Mouse (Mus musculus) MEL (cell line): ENCODE results near the gene Tbr1. TPM values are rescaled to one million over a fixed set of nuclear protein-coding genes. Genes with fewer than 3 reads are reported as not detected.

ENCODE experiments used
- DNase-seq: peaks from one replicate; pipeline ENCODE4 v3.0.0; 2011; ENCODE audit warnings: low read depth, low spot score
- H3K27ac ChIP-seq: 2 replicates; pipeline ENCODE4 v1.5.1; 2012; ENCODE audit warnings: low read depth, mild to moderate bottlenecking, control low read depth, low read length, moderate library complexity; ENCODE audit not compliant: control insufficient read depth
- H3K27me3 ChIP-seq, 2 experiments: fragments of 150-350 bp in 1 of 2; sonication (generic) in 1 of 2; 2 replicates each; pipeline ENCODE4 v1.6.1; 2012; ENCODE audit warnings: low read length in 2 of 2, mild to moderate bottlenecking in 2 of 2, improper control_type of control experiment in 1 of 2, moderate library complexity in 1 of 2; ENCODE audit not compliant: insufficient read depth in 2 of 2, control insufficient read depth in 1 of 2
- H3K36me3 ChIP-seq, 2 experiments: 2 replicates each; pipeline ENCODE4 v1.6.1; 2012 to 2014; ENCODE audit warnings: low read length in 2 of 2, improper control_type of control experiment in 1 of 2, inconsistent platforms in 1 of 2, mild to moderate bottlenecking in 1 of 2; ENCODE audit not compliant: insufficient read depth in 2 of 2, control insufficient read depth in 1 of 2
- H3K4me1 ChIP-seq, 2 experiments: fragments of 150-350 bp in 1 of 2; sonication (generic) in 1 of 2; 2 replicates each; pipeline ENCODE4 v1.6.1; 2012; ENCODE audit warnings: low read length in 2 of 2, improper control_type of control experiment in 1 of 2, mild to moderate bottlenecking in 1 of 2; ENCODE audit not compliant: insufficient read depth in 2 of 2, control insufficient read depth in 1 of 2
- H3K4me3 ChIP-seq, 2 experiments: fragments of 150-350 bp in 1 of 2; sonication (generic) in 1 of 2; 2 replicates each; pipeline ENCODE4 v1.5.1; 2012; ENCODE audit warnings: low read depth in 2 of 2, low read length in 2 of 2, mild to moderate bottlenecking in 2 of 2, moderate library complexity in 2 of 2, control low read depth in 1 of 2, improper control_type of control experiment in 1 of 2; ENCODE audit not compliant: control insufficient read depth in 1 of 2, insufficient read depth in 1 of 2
- H3K79me2 ChIP-seq: 2 replicates; pipeline ENCODE4 v1.6.1; 2012; ENCODE audit warnings: mild to moderate bottlenecking, low read length, moderate library complexity; ENCODE audit not compliant: control insufficient read depth, poor library complexity, insufficient read depth
- H3K9ac ChIP-seq: 2 replicates; pipeline ENCODE4 v1.6.1; 2012; ENCODE audit warnings: low read depth, mild to moderate bottlenecking, control low read depth, low read length, moderate library complexity; ENCODE audit not compliant: control insufficient read depth, poor library complexity, severe bottlenecking
- H3K9me3 ChIP-seq: fragments of 150-350 bp; sonication (generic); replicated peaks from 2 replicates; pipeline ENCODE4 v1.6.1; 2012; ENCODE audit warnings: mild to moderate bottlenecking, low read length, improper control_type of control experiment, moderate library complexity; ENCODE audit not compliant: insufficient read depth
- BHLHE40 ChIP-seq: IDR thresholded peaks from 2 replicates; pipeline ENCODE4 v1.6.1; 2012; ENCODE audit warnings: low read depth, mild to moderate bottlenecking, inconsistent platforms, low read length, improper control_type of control experiment, borderline replicate concordance
- CHD2 ChIP-seq: IDR thresholded peaks from 2 replicates; pipeline ENCODE4 v1.6.1; 2011; ENCODE audit warnings: low read length, improper control_type of control experiment
- CTCF ChIP-seq, 3 experiments: IDR thresholded peaks in 2 of 3; conservative IDR thresholded peaks in 1 of 3; 2 replicates each; pipeline ENCODE4 v1.5.1; 2011 to 2012; ENCODE audit warnings: low read length in 3 of 3, low read depth in 2 of 3, mild to moderate bottlenecking in 2 of 3, improper control_type of control experiment in 1 of 3, inconsistent platforms in 1 of 3, mixed read lengths in 1 of 3, moderate library complexity in 1 of 3; ENCODE audit not compliant: control insufficient read depth in 1 of 3, insufficient read depth in 1 of 3, poor library complexity in 1 of 3, severe bottlenecking in 1 of 3
- E2F4 ChIP-seq: IDR thresholded peaks from 2 replicates; pipeline ENCODE4 v1.6.1; 2011; ENCODE audit warnings: low read depth, low read length, improper control_type of control experiment, borderline replicate concordance
- ELF1 ChIP-seq: IDR thresholded peaks from 2 replicates; pipeline ENCODE4 v1.6.1; 2014; ENCODE audit warnings: low read depth, mild to moderate bottlenecking, inconsistent platforms, low read length, improper control_type of control experiment, moderate library complexity
- EP300 ChIP-seq, 2 experiments: IDR thresholded peaks; 2 replicates each; pipeline ENCODE4 v1.6.1; 2011; ENCODE audit warnings: improper control_type of control experiment in 2 of 2, low read length in 2 of 2, low read depth in 1 of 2, mild to moderate bottlenecking in 1 of 2
- GATA1 ChIP-seq: IDR thresholded peaks from 2 replicates; pipeline ENCODE4 v1.6.1; 2011; ENCODE audit warnings: low read depth, low read length, improper control_type of control experiment
- HCFC1 ChIP-seq: IDR thresholded peaks from 2 replicates; pipeline ENCODE4 v1.6.1; 2012; ENCODE audit warnings: low read depth, mild to moderate bottlenecking, inconsistent platforms, low read length, improper control_type of control experiment, moderate library complexity
- MAFK ChIP-seq: IDR thresholded peaks from 2 replicates; pipeline ENCODE4 v1.6.1; 2011; ENCODE audit warnings: low read depth, mild to moderate bottlenecking, low read length, improper control_type of control experiment, borderline replicate concordance
- MAX ChIP-seq: IDR thresholded peaks from 2 replicates; pipeline ENCODE4 v1.6.1; 2011; ENCODE audit warnings: low read length, improper control_type of control experiment
- MEF2A ChIP-seq: IDR thresholded peaks from 2 replicates; pipeline ENCODE4 v1.6.1; 2014; ENCODE audit warnings: low read depth, mild to moderate bottlenecking, inconsistent platforms, low read length, improper control_type of control experiment; ENCODE audit not compliant: poor library complexity, insufficient replicate concordance, severe bottlenecking; ENCODE audit errors: extremely low read depth
- MXI1 ChIP-seq: IDR thresholded peaks from 2 replicates; pipeline ENCODE4 v1.6.1; 2011; ENCODE audit warnings: mild to moderate bottlenecking, low read depth, low read length, improper control_type of control experiment
- MYC ChIP-seq: IDR thresholded peaks from 2 replicates; pipeline ENCODE4 v1.6.1; 2011; ENCODE audit warnings: low read depth, mild to moderate bottlenecking, low read length, improper control_type of control experiment, moderate library complexity
- NRF1 ChIP-seq: IDR thresholded peaks from 2 replicates; pipeline ENCODE4 v1.6.1; 2014; ENCODE audit warnings: low read depth, mild to moderate bottlenecking, inconsistent platforms, low read length, improper control_type of control experiment, moderate library complexity; ENCODE audit not compliant: poor library complexity, insufficient read depth, severe bottlenecking
- RAD21 ChIP-seq: IDR thresholded peaks from 2 replicates; pipeline ENCODE4 v1.6.1; 2011; ENCODE audit warnings: mild to moderate bottlenecking, low read depth, low read length, improper control_type of control experiment
- RCOR1 ChIP-seq: IDR thresholded peaks from 2 replicates; pipeline ENCODE4 v1.6.1; 2012; ENCODE audit warnings: low read depth, mild to moderate bottlenecking, inconsistent platforms, low read length, improper control_type of control experiment
- SIN3A ChIP-seq: IDR thresholded peaks from 2 replicates; pipeline ENCODE4 v1.6.1; 2012; ENCODE audit warnings: low read length, improper control_type of control experiment, inconsistent platforms
- SMC3 ChIP-seq: IDR thresholded peaks from 2 replicates; pipeline ENCODE4 v1.6.1; 2011; ENCODE audit warnings: low read depth, low read length, improper control_type of control experiment
- TBP ChIP-seq: IDR thresholded peaks from 2 replicates; pipeline ENCODE4 v1.8.0; 2011; ENCODE audit warnings: low read depth, low read length, improper control_type of control experiment
- TCF12 ChIP-seq: IDR thresholded peaks from 2 replicates; pipeline ENCODE4 v1.6.1; 2014; ENCODE audit warnings: low read depth, mild to moderate bottlenecking, inconsistent platforms, low read length, improper control_type of control experiment, moderate library complexity
- UBTF ChIP-seq: IDR thresholded peaks from 2 replicates; pipeline ENCODE4 v1.6.1; 2012; ENCODE audit warnings: low read depth, mild to moderate bottlenecking, inconsistent platforms, low read length, improper control_type of control experiment, moderate library complexity, borderline replicate concordance; ENCODE audit not compliant: insufficient read depth
- USF2 ChIP-seq, 2 experiments: IDR thresholded peaks; 2 replicates each; pipeline ENCODE4 v1.6.1; 2011 to 2012; ENCODE audit warnings: improper control_type of control experiment in 2 of 2, low read length in 2 of 2, borderline replicate concordance in 1 of 2, inconsistent platforms in 1 of 2, low read depth in 1 of 2, mild to moderate bottlenecking in 1 of 2; ENCODE audit not compliant: insufficient read depth in 1 of 2
- ZKSCAN1 ChIP-seq: IDR thresholded peaks from 2 replicates; pipeline ENCODE4 v1.6.1; 2012; ENCODE audit warnings: low read depth, mild to moderate bottlenecking, inconsistent platforms, low read length, improper control_type of control experiment, moderate library complexity
- polyA plus RNA-seq, 2 experiments: library from polyadenylated mRNA; stranded (reverse) in 1 of 2; unstranded in 1 of 2; fragments of >175 nt in 1 of 2; fragments of >200 nt in 1 of 2; gene quantifications; 2 replicates each; pipeline versions ENCODE4 v1.2.1 to v1.2.4; 2012; ENCODE audit warnings: low replicate concordance in 2 of 2, low read depth in 1 of 2; ENCODE audit not compliant: insufficient read length in 2 of 2, insufficient read depth in 1 of 2, missing spikeins in 1 of 2
- total RNA-seq: library from RNA; depleted of rRNA; stranded (reverse); fragments of 300-350 nt; gene quantifications from 2 replicates; pipeline ENCODE4 v1.2.3, GENCODE M21; 2012

Tbr1 gene
- total and polyA plus RNA-seq, 3 experiments, result 0.11 TPM; not detected in 2

DNA sequence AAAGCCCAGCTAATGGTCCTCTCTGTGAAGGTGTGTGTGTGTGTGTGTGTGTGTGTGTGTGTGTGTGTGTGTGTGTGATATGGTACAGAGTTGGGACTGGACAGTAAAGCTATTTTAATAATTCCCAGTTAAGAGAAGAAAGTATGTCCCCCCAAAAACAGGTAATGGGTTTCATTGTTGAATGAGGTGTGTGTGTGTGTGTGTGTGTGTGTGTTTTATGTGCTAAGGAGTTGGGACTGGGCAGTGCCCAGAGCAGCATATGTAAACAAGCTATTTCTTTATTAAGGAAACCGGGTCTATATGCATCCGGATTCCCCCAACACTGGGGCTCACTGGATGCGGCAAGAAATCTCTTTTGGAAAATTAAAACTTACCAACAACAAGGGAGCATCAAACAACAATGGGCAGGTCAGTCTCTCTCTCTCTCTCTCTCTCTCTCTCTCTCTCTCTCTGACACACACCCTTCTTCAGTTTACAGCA is 3.7 kb downstream of the Tbr1 start:
- Histone ChIP-seq H3K27me3 (no peaks in the 10 kb centered on the region), H3K9ac (no peak overlapping the region), H3K4me1 (peaks cover 4 to 5% of the 10 kb centered on the region in 2 experiments; a peak in 3 of 4 replicates), H3K4me3 (no peak overlapping the region), H3K79me2 (no peaks in the 10 kb centered on the region), H3K36me3 (peaks cover 0 to 6% of the 10 kb centered on the region in 2 experiments; a peak in 1 of 4 replicates), H3K27ac (no peak overlapping the region), H3K9me3 (no peaks in the 10 kb centered on the region)
- DNase-seq, result no peak
- TF ChIP-seq CHD2 (no peak), TBP (no peak), MAFK (no peak), CTCF (IDR thresholded peaks at IDR 0.05 in 2 of 3, conservative IDR thresholded peaks at IDR 0.05 in 1 of 3; ENCODE audit: control insufficient read depth in 1 of 3, insufficient read depth in 1 of 3, low read depth in 2 of 3, low read length in 3 of 3, poor library complexity in 1 of 3, severe bottlenecking in 1 of 3) (no peak), MEF2A (no peak), ZKSCAN1 (no peak), NRF1 (no peak), GATA1 (no peak), SIN3A (no peak), ELF1 (no peak), UBTF (no peak), E2F4 (no peak), SMC3 (no peak)

DNA sequence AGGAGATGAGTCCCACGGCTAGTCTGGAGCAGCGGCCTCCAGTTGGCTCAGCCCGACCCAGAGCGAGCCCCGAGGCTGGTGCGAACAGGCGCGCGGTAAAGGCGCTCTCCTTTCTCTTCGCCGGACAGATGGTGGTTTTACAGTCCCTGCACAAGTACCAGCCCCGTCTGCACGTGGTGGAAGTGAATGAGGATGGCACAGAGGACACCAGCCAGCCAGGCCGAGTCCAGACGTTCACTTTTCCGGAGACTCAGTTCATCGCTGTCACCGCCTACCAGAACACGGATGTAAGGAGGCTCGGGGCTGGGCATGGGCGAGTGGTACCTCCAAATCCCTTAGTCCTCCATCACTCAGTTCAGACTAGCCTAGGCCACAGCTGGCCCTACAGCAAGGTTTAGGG is 4.4 kb downstream of the Tbr1 start:
- Histone ChIP-seq H3K9ac (no peak overlapping the region), H3K27ac (no peak overlapping the region), H3K79me2 (no peaks in the 10 kb centered on the region), H3K4me3 (no peak overlapping the region), H3K27me3 (no peaks in the 10 kb centered on the region), H3K36me3 (peaks cover 0 to 6% of the 10 kb centered on the region in 2 experiments; a peak in 1 of 4 replicates), H3K9me3 (no peaks in the 10 kb centered on the region), H3K4me1 (peaks cover 4 to 5% of the 10 kb centered on the region in 2 experiments; a peak in 3 of 4 replicates)
- DNase-seq, result no peak
- TF ChIP-seq MEF2A, result no peak
- no peak for TF ChIP-seq GATA1
- TF ChIP-seq EP300 (IDR thresholded peaks at IDR 0.05; ENCODE audit: low read depth in 1 of 2, low read length in 2 of 2), result no peak
- no peak for TF ChIP-seq E2F4
- no peak for TF ChIP-seq HCFC1
- TF ChIP-seq CHD2, result no peak
- no peak for TF ChIP-seq MXI1
- TF ChIP-seq SMC3, result no peak
- no peak for TF ChIP-seq MAX
- no peak for TF ChIP-seq BHLHE40
- TF ChIP-seq RAD21, result no peak
- TF ChIP-seq MAFK, result no peak
- no peak for TF ChIP-seq USF2 (IDR thresholded peaks at IDR 0.05; ENCODE audit: borderline replicate concordance in 1 of 2, insufficient read depth in 1 of 2, low read depth in 1 of 2, low read length in 2 of 2)
- TF ChIP-seq RCOR1, result no peak
- TF ChIP-seq TCF12, result no peak
- no peak for TF ChIP-seq MYC
- TF ChIP-seq NRF1, result no peak
